Mouse (Mus musculus): ENCODE data around the gene Nxf1.
"Not testable (repeated sequence)": the region's sequence is repeated elsewhere in the genome, so short reads cannot be mapped to it uniquely, and the experiment has no call there.

The Nxf1 gene

DNA sequence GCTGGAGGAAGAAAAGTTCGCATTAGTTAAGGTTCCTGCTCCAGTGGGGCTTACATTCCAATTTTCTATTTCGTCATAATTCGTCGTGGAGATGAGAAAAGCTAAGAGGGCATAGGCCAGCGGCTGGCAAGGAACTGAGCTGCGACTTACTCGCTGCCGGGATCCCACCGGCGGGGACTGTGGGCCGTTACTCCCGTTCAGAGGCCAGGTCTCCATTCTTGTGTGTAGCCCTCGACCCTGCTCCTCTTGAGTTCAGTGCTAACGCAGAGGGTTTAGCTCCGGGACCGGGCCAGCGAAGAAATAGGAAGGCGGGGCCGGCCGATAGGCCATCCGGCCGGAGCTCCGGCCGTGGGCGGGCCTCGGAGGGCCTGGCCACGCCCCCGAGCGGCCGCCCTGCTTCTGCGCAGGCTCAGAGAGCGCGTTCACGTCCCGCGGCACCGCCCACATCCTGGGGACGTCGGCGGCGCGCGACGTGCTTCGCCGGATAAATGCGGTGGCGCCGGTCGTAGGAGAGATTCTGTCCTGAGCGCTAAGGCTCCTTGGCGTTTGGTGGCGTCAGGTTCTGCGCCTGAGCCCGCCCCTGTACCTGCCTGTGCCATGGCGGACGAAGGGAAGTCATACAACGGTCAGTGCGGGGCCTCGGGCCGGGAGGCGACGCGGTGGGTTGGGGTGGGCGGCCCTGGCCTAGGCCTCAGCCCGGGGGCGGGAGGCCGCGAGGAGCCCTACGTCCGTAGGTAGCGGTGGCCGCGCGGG lies at the start of gene Nxf1:
Gene Nxf1 (plus strand): TSS at position 439 of the 753 bp plus-strand sequence.
- DNase-seq (ENCODE audit: low spot score): peak; percentile 92

DNA sequence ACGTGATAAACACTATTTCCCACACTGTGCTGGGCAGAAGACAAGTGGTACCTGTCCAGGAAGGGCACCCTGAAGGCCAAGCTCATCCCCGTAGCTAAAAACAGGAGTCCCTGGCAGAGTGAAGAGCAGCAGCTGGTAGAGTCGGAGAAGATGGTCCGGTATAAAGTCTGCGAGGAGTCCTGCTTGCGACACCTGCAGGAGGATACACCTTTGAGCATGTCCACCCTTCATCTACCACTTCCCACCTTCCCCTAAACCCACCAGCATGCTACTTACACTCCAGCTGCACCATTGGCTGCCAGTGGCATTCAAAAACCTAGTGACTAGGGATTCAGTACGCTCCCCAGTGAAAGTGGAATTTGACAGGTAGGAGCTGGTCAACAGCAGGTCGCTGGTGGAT lies 47.9 kb upstream of the Nxf1 start:
- DNase-seq (ENCODE audit: low spot score): no peak

DNA sequence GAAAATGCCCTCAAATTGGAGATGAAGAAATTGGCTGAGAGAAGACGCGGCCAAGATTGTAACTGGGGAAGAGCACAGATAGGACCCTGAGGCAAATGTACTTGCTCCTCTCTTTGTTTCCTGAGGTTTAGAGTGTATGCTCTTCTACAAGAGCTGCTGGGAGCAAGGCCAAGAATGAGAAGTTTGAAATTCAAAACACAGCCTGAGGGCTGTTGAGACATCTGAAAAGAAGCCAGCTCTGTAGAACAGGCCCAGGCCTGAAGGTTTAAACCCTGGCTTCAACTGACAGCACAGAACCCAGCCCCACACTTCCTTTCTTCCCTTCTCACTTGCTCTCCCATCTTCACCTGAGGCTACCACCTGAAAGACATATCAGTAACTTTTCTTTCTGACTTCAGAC lies 46.8 kb upstream of the Nxf1 start:
- DNase-seq (ENCODE audit: low spot score): no peak

DNA sequence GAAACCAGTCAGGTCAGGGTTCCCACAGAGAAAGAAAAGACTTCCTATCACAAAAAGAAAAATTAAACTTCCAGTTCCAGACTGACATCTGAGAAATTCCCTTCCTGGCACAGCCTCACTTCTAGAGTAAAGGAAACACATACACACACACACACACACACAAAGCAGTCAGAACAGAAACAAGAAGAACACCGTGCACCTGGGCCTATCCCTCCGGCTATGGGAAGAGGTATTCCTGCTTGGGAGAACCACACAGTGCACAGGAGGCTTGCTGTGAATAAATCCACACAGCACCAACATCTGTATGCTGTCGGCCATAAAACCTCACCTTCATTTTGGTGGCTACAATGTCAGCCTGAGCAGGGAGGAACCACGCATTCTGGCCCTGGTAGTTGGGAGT lies 45.4 kb upstream of the Nxf1 start:
- DNase-seq (ENCODE audit: low spot score): no peak

DNA sequence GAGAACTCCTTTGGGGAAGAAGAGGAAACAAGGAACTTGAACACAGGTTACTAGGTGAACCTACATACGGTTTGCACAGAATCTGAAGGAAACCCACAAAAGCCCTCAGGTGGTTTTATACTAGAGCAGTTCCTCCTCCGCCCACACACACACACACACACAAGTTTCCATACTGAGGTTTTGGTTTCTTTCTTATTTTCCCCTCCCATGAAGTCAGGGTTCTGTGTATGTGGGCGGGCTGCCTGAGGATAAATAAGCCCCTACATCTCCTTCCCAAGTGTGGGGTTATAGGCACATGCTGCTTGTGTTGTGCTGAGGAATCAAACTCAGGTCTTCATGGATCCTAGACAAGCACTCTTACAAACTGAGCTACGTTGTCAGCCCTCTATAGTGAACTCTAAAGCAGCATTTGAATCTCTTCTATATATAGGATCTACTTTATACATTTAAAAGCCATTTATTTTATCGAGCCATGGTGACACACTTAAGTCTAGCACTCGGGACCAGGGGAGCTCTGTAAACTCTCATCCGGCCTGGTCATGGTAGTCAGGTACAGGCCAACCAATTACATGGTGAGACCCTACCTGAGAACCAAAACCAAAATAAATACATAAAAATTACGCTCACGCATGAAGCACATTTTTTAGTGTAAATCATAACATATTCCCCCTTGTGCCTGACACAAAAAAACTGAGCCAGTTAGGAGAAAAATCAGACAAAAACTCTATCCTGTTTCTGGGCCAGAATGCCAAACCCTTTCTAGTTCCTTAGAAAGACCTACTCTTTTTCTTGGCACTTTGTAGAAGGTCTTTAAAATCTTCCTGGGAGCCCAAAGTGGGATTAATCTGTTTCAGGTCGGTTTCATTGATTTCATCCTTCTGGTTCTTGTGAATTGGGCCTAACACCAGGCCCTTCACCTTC lies 44.7 kb upstream of the Nxf1 start:
- no peak for DNase-seq (ENCODE audit: low spot score)

DNA sequence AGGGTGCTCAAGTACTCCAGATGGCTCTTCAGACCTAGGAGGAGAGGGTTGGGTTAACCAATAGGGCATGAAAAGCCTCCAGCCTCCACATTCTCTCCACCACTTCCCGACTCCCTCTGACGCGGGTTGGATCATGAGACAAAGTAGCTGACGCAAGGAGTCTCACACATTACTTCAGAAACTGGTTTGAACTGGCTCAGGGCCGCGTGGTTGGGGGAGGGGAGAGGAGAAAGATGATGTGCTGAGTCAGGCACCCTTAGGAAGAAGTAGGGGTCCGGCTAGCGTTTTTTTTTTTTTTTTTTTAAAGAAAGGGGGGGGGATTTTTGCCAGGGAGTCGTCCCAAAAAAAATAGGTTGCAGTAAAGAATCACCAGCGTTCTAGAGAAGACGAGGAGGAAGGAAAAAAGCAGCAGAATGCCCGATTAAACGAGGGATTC lies 44.0 kb upstream of the Nxf1 start:
- DNase-seq (ENCODE audit: low spot score): peak; percentile 92

DNA sequence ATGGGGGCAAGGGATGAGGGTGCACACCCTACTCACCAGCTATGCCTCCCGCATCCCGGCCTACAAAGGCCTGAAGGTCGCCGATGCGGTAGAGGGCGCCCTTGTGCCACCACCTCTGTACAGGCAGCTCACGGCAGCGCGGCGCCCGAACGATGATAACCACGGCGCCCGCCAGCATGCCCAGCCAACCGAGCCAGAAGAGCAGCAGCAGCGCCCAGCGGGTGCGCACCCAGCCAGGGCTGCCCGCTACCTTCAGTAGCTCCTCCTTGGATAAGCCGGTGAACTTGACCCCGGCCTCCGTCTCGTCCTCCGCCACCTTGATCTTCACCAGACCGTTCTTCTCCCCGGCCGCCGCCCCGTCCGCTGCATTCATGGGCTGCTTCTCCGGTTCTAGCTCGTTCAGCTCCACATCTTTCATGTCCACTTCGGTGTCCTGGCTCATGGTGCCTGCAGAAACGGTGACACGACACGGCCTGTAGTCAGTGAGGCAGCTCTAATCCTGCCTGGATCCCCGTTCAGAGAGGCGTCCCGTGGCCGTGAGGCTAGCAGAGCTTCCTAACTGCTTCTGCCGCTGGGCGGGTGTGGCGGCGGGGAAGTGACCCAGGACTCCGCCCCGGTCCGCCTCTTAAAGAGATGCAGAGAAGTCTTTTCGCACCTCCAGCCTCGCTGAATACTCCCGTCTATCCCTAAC lies 43.4 kb upstream of the Nxf1 start:
- DNase-seq (ENCODE audit: low spot score): peak; percentile 91

DNA sequence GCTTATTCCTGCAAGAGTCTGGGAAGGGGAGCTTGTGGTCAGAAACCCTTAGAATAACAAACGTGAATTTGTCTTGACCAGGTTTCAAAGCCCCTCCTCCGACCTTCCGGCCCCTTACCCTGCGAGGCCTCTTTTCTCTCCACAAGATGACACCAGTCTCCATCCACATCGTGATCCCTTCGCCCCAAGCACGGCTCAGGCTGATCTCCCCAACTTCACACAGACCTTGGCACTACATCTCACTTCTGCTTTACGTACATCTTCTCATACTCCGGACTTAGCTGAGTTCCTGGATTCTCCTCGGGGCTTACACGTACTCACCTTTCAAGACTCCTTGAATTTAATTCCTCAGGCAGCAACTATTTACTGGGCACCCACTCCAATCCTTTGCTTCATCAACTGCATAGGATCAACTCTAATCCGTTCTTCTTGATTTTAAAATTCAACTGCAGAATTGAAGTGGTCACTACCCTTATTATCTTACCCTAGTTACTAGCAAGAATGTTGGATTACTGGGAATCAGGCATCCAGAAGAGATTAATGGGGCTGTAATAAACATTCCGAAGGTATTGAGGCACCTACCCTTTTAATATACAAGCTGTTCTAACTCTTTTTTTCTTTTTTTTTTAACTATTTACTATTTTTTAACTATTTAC lies 42.7 kb upstream of the Nxf1 start:
- DNase-seq (ENCODE audit: low spot score): no peak

DNA sequence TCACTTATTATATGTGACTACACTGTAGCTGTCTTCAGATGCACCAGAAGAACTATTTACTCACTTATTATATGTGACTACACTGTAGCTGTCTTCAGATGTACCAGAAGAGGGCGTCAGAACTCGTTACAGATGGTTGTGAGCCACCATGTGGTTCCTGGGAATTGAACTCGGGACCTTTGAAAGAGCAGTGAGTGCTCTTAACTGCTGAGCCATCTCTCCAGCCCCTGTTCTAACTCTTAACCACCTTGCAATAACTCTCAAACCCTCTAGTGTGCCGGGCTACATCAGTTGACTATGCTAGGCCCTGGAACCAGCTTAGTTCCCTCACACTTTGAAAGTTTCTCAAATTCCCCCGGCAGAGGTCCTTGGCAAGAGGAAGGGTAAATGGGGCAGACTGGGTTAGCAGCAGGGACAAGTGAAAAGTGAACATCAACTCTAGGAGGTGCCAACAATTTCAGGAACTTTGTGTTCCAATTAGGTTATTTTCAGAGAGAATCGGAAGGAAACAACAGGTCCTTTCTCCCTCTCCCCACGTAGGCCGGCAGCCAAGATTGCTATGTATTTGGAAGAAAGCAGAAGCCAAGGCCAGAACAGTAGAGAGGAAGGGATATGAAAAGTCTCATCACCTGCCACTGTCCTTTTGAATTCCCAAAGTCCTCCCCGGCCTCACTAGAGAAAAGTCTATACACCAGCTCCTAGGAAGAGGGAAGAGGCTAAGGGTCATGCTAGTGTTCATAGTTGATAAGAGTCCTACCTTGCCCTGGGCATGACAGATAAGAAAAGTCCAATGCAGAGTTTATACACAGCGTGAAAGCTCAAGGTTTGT lies 42.0 kb upstream of the Nxf1 start:
- peak; percentile 64 for DNase-seq (ENCODE audit: low spot score)

DNA sequence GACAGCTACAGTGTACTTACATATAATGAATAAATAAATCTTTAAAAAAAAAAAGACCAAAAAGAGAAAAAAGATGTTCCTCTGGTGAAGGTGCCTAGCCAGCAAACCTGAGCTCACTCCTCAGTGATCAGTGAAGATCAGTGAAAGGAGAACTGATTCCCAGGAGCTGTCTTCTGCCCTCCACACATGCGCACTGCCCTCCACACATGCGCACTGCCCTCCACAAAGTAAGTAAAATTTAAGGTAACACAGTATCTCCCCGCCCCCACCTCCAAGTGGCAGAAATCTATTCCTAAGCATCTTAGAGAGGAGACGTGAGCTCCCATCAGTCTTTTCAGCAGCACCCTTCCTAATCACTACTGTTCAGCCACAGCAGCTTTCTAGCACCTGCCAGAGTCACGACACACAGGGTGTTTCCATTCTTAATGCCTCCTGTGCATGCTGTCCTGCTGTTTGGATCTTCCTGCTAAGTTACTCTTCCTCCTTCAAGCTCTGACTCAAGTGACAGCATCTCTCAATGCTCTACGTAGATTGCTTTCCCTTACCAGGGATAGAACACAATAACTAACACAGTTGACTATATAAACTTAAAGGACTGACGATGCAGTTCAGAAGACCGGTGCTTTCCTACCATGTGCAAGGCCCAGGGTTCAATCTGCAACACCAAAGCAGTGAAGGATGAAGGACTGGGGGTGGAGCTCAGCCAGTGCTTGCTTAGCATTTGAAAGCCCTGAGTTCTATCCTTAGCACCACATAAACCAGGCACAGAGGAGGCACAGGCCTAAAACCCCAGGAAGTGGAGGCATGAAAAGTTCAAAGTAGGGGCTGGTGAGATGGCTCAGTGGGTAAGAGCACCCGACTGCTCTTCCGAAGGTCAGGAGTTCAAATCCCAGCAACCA lies 40.8 kb upstream of the Nxf1 start:
- no peak for DNase-seq (ENCODE audit: low spot score)

DNA sequence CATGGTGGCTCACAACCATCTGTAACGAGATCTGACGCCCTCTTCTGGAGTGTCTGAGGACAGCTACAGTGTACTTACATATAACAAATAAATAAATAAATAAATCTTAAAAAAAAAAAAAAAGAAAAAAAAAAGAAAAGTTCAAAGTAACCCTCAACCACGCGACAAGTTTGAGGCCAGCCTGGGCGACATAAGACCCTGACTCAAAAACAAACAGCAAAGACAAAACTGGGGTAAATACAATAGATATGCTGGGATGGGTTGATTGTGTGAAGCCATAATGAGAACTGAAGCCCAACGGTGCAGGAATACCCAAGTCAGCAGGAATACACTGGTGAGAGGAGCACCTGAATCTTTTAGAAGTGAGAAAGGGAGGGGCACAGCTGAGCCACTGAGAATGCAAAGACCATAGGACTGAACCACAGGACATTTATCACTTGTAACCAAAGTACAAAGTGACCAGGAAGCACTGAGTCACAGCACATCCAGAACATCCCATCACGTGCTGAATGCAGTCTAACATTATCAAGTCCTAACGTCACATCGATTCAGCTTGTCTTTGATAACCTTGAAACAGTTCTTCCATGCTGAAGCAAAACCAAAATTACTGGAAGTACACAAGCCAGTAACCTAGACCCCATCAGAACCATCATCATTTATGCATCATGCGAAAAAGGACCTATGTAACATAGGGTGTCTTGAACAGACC lies 40.0 kb upstream of the Nxf1 start:
- DNase-seq (ENCODE audit: low spot score): no peak

DNA sequence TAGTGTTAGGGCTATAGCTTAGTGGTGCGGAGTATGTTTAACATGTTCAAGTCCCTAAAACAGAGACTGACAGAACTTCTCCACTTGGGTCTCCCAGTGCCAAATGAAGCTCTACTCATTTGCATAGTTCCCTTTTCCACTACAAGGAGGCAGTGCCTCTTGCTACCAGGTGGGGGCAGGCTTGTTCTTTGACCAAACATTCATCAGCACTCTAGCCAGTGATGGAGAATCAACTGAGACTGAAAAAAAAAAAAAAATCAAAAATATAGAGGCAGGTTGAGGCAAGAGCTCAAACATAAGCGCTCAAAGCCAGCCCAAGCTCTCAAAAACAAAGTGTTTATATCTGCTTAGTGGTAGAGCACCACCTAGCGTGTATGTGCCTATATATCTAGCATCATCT lies 38.5 kb upstream of the Nxf1 start:
- no peak for DNase-seq (ENCODE audit: low spot score)

DNA sequence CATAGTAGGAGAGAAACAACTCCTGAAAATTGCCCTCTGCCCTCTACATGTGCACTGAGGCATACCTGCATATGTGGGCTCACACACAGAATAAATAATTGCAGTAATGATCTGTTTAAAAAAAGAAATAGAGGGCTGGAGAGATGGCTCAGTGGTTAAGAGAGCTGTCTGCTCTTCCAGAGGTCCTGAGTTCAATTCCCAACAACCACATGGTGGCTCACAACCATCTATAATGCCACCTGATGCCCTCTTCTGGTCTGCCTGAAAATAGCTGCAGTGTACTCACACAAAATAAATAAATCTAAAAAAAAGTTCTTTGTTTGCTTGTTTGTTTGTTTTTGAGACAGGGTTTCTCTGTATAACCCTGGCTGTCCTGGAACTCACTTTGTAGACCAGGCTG lies 37.8 kb upstream of the Nxf1 start:
- DNase-seq (ENCODE audit: low spot score): not testable (repeated sequence)

DNA sequence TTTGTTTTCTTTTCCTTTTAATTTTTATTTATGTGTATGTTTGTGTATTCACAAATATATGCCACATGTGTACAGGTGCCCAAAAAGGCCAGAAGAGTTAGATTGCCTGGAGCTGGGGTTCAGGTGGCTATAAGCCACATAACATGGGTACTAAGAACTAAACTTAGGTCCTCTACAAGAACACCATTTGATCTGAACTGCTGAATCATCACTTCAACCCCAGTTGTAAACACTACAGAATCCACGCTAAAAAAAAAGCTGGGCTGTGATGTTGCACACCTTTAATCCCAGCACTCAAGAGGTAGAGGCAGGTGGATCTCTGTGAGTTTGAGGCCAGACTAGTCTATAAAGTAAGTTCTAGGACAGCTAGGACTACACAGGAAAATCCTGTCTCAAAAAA lies 35.5 kb upstream of the Nxf1 start:
- no peak for DNase-seq (ENCODE audit: low spot score)

DNA sequence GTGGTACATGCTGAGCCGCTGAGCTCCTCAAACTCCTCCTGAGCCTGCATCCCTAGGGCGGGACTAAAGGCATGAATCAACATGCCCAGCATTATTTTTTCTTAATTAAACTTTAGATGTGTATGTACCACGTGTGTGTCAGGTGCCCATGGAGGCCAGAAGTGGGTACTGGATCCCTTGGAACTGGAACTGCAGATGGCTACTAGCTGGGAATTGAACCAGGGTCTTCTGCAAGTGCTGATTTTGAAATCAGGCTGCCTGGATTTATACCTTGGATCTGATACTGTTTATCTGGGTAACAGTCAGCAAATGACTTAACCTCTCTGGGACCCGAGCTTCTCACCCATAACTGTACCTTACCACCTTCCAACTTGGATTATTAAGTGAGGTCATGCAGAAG lies 34.9 kb upstream of the Nxf1 start:
- no peak for DNase-seq (ENCODE audit: low spot score)

DNA sequence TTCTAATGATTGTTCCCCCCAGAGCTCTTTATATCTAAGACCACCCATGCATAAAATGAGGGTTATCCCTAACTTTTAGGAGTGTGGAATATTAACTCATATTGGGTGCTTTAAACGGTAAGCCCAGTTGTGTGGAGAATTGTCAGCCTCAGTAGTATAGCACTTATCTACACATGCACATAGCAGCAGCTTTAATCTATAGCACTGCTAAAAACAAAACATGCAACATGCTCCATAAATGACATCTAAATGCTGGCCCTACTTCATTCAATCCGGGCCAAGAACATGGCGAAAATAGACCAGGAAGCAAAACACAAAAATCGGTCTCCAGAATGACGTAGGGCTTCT lies 34.3 kb upstream of the Nxf1 start:
- DNase-seq (ENCODE audit: low spot score): no peak

DNA sequence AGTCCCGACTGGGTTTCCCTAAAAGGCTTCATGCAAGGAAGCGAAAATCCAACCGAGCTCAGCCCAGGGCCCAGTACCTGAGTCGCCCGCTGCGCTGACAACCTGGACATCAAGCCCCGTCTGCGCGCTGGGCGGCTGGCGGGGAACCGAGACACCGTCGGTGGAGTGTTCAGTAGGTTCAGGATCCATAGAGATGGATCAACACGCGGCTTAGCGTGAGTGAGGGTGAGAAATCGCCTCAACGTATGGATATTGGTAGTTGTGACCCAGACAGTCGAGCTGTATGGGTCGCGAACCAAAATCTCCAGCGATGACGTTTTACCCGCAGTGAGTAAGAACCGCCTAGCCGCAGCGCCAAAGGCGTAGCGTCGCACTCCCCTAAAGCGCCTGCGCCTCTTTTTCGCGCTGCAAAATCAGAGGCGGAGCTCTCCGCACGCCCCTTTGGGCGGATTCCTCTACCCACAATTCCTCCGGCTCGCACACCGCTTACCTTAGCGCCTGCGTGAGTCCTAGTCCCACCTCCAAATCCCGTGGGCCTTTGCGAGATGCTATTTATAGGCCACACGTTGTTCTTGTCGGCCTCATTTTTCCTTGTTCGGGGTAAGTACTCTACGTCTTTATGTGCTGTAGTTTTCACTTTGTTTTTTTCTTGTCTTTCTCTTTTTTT lies 33.8 kb upstream of the Nxf1 start, which contains the start of gene Slc3a2:
Gene Slc3a2 (minus strand): TSS at position 463 of the 667 bp plus-strand sequence.
- peak; percentile 97 for DNase-seq (ENCODE audit: low spot score)

DNA sequence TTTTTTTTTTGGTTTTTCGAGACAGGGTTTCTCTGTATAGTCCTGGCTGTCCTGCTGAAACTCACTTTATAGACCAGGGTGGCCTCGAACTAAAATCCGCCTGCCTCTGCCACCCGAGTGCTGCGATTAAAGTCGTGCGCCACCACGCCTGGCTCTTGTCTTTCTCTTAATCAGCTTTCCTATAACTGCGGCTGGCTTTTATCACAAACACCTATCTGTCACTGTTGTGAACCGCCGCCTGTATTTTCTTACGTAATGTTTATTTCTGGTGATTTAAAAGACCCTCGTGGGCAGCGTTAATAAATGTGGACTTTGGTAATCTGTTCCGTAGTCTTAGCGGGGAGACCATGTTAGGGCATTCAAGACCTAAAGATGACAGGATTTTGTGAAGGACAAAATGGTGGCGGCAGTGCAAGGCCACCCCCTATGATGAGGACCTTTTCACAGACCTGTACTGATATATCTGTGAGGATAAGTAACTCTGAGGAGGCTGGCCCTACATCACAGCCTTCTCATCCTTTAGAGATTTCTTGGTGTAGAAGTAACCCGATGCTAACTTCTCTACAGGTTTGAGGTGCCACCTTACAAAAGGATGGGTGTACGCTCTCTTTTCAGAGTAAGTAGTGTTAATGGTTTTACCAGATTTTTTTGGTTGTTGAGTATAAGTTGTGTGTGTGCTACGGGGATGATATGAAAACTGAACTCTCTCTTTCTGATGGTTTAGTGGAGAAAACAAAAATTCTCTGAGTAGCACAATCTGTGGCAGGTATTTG lies 33.1 kb upstream of the Nxf1 start:
- no peak for DNase-seq (ENCODE audit: low spot score)
